Mouse (Mus musculus): ENCODE results near the gene Cacna2d4.
A peak's percentile ranks its signal among the peaks of the same experiment; 100 is the strongest.

The Cacna2d4 gene

DNA sequence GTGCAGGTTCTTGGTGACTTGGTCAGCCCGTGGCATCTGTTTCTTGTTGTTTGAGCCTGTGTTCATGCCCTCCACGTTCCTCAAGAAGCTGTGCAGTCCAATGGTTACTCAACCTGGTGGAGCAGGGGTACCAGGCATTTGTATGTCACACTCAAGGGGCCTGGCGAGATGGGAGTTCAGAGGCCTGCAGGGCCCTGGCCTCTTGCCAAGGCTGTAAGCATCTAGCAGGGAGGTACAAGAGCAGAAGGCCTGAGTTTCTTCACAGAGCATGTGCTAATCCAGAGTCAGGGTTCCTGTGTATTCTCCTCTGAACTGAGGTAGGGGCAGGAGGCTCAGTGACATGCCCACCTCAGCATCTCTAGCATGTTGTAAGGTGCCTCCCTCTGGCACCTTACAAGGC lies 76.8 kb downstream of the Cacna2d4 start:
- DNase-seq: peak; percentile 33

DNA sequence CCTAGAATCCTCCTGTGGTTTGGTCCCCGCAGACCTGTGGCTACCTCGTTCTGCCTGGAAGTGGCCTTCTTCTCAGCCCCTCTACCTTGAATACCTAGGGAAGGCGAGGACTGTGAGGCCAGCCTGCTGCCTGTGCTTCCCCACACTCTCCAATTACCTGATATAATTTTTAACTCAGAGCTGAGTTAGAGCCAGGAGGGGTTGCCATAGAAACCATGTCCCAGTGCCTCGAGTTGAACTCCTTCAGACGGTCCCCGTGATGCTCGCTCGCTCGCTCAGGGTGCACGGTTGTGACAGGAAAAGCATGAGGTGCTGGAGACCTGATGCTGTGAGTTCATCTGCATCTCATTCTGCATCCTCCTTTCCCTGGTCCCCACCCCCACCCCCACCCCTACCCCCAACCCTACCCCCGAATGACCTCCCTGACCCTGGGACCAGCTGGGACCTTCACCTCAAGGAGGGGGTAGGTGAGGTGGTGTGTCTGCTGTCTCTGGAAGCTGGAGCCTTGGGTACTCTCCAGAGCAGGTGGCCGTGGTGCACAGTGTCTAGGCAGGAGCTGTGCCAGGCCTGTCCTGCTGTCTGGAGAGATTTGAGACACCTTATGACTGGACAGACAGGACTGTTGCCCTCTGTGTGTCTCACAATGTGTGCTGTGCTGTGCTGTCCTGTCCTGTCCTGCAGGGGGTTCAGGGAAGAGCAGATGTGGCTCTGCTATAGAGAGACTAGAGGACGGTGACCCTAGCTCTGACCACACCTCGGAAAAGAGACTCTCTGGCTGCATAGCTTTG lies 77.5 kb downstream of the Cacna2d4 start:
- DNase-seq: peak; percentile 32

DNA sequence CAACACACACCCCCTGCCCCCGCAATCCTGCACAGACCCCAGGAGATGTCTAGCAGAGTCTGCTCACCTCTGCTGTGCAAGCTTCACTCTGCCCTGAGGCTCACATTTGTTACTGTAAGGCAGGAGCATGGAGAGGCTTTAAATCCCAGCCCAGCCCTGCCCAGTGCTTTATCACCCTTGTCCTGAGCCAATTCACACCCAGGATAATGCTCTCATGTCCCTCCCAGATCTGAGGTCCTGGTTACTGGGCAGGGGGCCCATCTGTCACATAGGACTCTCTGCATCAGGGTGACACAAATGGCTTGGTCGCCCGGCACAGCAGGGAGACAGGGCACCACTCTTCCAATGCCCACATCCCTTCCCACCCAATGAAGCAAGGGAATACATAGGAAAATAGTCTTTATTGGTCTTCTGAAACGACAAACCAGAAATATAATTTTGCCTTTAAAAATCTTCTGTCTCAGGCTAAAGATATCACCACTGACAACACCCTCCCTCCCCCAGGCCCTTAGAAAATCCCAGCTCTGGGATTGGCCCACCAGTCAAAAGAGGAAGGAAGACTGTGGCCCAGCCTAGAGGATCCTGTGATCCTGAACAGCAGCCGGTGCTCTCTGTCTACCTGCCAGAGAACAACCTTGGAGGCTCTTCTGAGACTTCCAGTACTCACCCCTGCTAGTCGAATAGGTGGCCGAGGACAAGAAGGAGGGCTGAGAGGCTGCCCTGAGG lies 78.6 kb downstream of the Cacna2d4 start:
- DNase-seq: no peak

DNA sequence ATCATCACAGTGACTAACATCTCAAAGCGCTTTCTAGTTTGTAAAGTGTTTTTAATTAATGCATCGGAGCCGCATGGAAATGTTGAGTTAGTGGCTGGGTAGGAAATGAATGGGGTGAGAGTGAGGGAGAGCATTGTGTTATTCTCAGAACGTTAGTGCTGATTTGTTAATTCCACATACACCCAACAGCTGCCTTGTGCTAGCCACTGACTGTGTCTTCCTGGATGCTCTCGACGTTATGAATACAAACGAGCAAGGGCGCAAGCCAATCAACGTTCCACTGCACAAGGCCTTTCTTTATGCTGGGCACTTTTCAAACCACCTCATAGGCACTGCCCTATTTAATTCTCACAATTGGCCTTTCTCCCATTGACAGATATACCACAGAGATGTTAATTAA lies 82.4 kb downstream of the Cacna2d4 start:
- no peak for DNase-seq

DNA sequence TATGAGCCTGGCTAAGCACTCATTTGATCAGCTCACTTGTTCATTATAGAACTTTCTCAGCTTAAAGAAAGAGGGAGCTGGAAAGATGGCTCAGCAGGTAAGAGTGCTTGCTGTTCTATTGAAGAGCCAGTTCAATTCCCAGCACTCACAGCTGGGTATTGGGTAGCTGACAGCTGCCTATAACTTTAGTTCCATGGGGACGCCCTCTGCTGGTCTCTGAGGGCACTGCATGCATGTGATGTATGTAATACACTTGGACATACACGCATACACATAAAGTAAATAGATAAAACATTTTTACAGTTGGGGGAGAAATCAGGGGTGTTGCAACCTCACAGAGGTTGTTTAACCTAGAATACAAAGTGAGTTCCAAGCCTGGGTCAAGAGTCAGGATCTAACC lies 83.0 kb downstream of the Cacna2d4 start:
- DNase-seq: no peak

DNA sequence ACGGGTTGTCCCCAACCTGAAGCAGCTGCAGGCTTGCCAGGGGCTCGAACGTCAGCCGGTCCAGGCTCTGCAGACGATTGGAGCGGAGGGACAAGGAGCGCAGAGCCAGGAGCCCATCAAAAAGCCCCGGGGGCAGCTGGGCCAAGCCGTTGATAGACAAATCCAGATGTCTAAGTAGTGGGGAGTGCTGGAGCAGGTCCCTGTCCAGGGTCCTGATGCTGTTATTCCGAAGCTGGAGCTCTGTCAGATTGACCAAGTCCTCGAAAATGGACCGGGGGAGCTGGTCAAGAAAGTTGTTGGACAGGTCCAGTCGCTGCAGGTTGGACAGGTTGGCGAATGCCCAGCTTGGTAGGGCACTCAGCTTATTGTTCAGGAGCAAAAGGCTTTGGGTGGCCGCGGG lies 84.2 kb downstream of the Cacna2d4 start:
- DNase-seq: no peak

DNA sequence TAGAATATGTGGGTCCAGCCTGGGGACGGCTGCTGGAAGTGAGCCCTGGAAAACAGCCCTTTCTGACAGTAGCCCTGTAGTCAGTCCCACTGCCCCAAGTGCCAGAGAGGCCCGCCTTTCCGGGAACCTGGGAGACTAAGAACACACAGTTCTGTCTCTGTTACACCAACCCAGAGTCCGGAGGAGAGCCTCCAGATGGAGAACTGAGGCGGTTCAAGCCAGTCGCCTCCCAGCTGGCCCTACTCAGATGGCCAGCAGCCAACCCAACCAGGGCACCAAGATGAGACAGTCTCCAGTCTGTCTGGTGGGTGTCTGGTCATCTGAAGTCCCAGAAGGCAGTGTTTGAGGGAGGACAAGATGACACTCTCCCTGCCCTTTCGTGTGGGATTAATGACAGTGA lies 85.4 kb downstream of the Cacna2d4 start:
- DNase-seq: no peak

DNA sequence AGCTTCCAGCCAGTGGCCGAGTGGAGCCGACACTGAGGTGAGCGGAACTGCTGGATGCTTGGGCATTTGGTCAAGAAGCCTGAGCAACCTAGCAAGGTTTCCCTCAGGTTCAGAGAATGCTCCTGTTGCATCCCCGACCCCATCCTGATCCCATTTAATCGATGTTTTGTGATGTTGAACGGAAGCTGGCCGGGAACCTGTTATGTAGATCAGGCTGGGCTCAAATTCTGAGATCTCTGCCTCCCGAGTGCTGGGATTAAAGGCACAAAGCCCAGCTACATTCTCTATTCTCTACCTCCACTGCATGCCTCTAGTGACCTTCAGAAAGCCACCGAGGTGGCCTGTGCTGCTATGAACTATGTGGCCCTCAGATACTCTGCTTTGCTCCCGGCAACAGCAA lies 88.5 kb downstream of the Cacna2d4 start:
- no peak for DNase-seq

DNA sequence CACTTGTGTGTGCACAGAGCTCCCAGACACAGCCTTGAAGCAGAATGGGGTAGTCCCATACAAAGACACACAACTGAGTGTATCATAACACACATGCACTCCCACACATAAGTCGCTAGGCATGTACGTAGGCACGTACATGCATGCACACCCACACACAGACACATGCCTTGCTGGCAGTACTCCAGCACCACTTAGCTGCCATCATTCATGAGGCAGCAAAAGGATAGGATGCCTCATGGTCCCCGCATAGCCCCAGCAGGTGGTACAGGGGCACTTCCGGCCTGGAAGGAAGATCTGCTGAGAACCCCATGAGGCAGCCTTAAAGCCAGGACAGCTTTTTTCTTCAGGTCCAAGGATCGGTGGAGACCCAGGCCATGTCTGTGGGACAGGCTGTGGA lies 89.7 kb downstream of the Cacna2d4 start:
- no peak for DNase-seq

DNA sequence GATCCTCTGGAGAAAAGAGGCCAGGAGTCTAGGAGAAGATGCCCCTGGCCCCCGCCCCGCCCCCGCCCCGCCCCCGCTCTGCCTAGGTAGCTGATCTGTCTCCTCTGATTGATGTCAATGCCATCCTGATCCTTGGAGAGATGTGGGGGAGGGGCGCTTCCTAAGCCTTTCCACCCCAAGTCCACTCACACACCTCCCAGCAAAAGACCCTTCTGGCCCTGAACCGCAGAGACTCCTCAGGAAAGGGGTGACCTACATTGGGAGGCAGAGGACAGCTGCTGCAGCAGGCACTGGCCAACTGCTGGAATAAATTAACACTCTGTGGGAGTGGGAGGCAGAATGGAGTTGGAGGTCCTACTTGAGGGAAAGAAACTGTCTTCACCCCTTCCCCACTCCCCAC lies 90.2 kb downstream of the Cacna2d4 start:
- no peak for DNase-seq

DNA sequence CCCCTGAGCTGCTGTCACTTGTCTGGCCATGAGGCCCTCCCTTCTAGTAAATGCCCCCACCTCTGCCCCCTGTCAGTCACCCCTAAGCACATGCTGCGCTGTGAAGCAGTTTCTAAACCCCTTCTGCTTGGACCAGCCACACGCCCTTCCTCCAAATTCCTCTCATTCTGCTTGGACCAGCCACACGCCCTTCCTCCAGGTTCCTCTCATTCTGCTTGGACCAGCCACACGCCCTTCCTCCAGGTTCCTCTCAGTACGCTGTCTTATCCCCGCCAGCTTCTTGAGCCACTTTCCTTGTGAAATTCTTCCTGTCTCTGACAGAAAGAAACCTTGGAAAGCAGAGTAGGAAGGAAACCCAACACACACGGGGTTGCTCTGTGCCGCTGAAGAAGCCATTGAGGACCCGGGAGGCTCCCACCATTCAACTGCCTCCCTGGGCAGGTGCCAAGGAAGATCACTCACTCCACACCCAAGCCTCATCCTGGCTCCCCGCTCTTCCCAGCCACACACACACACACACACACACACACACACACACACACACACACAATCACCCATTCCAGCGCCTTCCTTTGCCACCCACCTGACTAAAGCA lies 92.3 kb downstream of the Cacna2d4 start:
- DNase-seq: no peak

DNA sequence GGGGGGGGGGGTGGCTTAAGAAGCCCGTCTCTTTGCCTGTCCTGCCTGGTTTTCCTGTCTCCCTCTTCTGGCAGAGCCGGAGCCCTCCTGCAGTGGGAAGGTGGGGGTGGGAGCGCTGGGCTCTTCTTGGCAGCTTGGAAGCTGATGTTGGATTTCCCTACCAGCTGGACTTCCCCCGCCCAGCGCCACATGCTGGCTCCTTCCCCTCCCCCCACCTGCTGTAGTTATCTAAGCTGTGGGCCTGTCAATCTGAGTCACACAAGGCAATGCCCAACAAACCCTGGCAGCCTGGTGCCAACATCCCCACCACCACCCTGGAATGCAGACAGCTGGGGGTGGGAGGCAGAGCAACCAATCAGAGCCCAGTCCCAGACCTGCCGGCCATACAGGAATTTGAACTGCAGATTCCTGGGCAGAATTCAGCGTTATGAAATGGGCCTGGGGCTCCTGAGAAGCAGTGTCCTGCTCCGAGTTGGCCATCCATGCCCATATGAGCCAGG lies 92.9 kb downstream of the Cacna2d4 start:
- peak; percentile 63 for DNase-seq

DNA sequence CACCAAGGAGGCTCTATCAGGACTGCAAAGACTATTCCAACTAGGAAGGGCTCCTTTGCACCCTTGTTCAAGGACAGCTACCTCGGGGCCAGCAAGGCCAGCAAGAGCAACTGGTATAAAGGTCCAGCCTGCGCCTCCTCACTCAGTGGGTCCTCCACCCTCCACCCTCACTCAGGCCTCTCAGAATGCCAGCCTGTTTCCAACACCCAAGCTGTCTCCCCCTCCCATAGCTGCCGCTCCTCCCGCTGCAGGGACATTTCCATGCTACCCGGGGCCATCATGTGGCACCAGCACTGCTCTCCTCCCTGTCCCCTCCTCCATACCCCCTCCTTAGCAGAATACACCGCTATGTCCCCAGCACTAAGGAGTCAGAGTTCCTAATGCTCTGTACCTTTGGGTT lies 93.6 kb downstream of the Cacna2d4 start:
- DNase-seq: peak; percentile 35

DNA sequence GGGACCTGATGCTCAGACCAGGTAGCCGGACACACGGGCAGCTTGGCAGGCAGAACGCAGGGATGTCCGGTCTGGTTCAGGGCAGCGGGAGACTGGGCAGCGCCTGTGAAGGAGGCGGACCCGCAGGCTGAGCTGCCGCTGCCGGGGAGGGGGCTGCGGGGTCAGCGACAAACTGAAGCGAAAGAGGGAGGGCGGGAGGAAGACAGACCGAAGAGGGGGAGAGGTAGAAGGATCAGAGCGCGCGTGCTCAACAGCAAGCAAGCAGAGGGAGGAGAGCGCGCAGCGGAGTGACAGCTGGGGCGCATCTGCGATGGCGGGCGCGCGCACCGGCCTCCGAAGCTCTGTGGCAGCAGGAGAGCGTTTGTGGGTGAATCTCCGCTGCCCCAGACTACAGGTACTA lies 94.2 kb downstream of the Cacna2d4 start, which contains the start of gene Lrtm2:
Gene Lrtm2, minus strand, starts transcription at position 261 of the 400 bp plus-strand sequence.
- DNase-seq: peak; percentile 36

DNA sequence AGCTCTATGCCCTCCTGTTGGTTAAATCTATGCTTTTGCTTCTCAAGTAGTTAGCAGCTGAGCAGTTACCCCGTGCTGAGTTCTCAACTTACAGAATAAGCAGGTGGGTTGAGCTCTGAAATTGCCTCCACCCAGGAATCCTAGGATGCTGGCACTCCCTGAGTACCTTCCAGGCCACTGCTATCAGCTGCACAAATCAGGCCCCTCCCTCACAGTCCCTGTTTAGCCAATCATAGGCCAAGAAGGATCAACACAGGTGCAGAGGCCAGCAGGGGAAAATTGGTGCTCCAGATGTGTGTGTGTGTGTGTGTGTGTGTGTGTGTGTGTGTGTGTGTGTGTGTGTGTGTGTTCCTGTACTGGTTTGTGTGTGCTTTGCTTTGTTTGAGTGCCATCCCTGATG lies 95.8 kb downstream of the Cacna2d4 start:
- DNase-seq: no peak

DNA sequence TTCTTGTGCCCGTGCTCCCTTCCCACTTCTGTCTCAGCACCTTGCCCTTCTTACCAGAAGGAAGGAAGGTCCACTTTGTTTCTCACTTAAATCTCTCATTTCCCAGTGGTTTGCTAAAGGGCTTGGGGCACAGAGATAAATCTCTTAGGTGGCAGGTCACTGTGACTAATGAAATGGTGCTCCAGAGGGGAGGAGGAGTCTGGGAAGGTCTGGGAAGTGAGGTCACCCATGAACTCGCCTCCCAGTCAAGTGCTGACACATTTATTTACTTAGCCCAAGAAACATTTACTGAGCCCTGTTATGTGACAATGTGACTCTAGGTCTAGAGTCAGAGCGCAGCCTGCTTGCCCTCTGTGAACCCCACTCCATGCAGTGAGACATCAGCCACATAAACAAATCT lies 96.9 kb downstream of the Cacna2d4 start:
- peak; percentile 33 for DNase-seq

DNA sequence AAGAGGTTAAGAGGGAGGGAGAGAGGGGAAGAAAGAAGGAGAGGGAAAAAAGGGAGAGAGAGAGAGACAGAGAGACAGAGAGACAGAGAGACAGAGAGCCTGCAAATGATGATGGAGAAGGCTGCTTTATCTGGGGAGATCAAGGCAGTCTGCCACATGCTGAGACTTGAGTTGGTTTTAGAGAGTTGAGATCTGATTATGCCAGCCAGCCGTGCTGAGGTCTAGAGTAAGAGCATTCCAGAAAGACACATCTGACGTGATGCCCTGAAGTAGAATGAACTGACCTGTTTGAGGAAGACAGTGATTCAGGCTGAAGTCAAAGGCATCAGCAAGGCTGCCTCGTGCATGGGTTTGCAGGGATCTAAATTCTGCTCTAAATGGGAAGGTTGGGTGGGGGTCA lies 97.5 kb downstream of the Cacna2d4 start:
- DNase-seq: no peak

DNA sequence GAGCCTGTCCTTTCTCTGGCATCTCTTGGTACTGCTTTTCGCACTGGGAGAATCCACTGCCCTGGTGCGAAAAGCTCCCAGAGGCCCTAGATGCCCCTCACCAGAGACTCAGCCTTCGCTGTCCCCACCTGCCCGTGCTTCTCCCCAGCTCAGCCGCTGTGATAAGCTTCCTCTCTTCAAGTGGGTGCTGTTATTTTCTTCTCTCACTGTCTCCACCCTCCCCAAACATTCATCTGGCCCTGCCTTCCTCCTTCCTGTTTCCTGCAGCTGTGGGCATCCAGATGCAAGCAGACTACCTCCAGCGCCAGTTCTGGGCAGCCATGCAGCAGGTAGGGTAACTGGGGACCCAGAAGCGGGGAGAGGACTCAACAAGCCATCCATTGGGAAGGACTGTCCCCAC lies 99.8 kb downstream of the Cacna2d4 start:
- no peak for DNase-seq

DNA sequence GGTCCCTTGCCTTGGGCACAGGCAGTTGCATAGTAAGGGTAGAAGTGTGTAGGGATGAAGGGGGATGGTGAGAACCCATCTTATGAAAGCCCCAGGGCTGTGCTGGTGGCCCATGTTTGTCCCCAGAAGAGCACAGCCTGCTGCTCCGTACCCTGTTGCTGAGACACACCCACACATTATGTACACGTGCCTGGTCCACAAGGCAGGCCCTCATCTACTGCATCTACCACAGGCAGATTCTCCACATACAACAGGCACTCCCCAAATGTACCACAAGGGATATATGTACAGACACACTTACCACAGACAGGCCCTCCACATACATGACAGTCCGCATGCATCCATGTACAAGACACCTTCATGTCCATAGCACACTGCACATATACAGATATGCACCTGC lies 101.0 kb downstream of the Cacna2d4 start:
- no peak for DNase-seq

DNA sequence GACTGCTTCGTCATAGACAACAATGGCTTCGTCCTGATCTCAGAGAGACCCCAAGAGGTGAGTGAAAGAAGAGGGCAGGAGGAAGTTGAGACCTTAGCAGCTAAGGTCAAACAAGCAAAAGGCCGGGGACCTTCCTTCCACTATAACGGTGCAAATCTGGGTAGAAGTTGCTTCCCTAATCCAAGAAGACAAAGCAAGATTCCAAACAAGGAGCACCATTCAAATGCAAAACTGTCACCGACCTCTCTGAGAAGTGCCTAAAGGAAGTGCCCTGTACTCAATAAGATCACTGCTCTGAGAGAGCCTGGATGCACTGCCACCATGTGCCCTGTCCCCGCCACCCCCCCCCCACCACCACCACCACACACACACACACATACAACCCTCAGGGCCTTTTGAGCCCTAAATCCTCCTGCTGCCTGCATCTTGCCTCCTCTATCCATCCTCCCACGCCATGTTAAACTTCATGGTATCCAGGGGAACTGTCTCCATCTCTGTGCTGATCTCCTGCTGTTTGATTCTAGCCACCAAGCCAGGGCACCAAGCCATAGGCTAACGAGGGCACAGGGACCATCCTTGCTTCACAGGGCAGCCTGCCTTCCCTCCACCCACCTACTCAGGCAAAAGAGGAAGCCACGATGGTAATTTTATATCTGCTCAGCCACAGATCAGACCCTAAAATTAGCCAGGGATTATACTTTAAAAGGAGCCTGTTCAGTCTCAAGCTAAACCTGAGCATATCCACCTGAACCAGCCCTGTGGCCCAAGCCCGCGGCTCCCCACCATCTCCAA lies 102.0 kb downstream of the Cacna2d4 start:
- DNase-seq: no peak

DNA sequence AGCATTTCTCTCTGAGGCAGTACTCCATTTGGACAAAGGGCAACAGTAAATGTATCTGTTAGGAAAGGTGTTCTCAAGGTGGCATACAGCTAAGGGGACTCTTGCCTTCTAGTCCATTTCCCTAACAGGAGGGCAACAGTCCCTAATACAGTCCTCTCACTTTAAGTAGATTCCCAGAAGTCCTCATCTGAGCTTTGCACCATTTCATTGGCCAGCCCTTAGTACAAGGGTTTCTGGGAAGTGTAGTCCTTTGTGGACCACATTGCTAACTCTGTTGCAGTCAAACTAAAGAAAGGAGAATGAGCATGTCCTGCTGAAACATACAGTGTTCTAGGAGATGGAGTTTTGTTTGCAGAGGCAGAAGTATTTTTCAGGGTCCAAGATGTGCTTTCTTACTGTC lies 105.1 kb downstream of the Cacna2d4 start:
- no peak for DNase-seq

DNA sequence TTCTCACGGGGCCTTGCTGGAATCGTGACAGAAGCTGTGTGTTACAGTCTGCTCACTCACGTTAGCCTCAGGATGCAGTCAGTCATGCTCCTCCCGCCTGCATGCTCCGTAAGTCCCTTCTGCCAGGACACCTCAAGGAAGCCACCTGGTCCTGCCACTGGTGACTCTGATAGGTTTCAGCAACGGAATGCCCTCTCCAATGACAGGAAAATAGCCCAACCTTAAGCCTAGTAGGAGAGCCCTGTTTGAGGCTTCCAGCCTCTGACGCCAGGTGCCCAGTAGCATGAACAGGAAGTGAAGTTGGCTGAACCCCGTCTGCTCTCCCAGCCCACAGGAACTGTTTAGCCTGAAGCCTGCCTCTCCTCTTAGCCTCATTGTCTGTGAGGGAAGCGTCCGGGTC lies 109.9 kb downstream of the Cacna2d4 start:
- DNase-seq: no peak

DNA sequence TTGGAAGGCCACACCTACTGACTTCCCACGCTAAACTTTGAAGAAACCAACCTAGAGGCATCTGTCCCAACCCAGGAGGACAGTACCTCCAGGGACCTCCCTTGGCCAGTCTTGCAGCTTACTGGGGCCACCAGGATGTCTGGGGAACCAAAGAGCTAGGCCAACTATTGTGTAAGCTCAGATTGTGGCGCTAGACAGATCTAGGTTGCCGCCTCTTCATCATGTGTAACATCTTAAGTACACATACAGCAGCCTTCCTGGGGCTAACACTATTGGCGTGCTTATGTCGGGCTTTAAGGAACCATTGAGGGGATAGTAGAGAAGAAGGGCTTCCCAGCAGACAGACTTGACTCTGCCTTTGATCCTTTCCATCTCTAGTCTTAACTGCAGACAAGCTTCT lies 111.5 kb downstream of the Cacna2d4 start:
- DNase-seq: no peak
